Mouse (Mus musculus): ENCODE results near the gene Tmem176b. TPM values are rescaled to one million over a fixed set of nuclear protein-coding genes. Genes with fewer than 3 reads are reported as not detected.
"Not testable (repeated sequence)": the region's sequence is repeated elsewhere in the genome, so short reads cannot be mapped to it uniquely, and the experiment has no call there.

Gene Tmem176b
- polyA plus RNA-seq, 1 experiment = 1,411 TPM

- Histone ChIP-seq H3K27ac (ENCODE audit: insufficient read depth, low read depth, low read length) (no peak overlapping the region), H3K36me3 (ENCODE audit: control insufficient read depth, insufficient read depth, low read length) (peaks cover 16% of the 10 kb centered on the region), H3K4me3 (ENCODE audit: insufficient read depth, low read depth, low read length) (no peak overlapping the region), H3K27me3 (replicated peaks; ENCODE audit: control insufficient read depth, insufficient read depth, low read length) (no peaks in the 10 kb centered on the region), H3K4me1 (ENCODE audit: control insufficient read depth, insufficient read depth, low read length) (peaks cover 2% of the 10 kb centered on the region; the same call in 1 of the 2 replicates)
- 80% methylated on average over 5 of the region's 5 CpGs for WGBS
- no peak for DNase-seq
- no peak for TF ChIP-seq POLR2A (IDR thresholded peaks at IDR 0.05; ENCODE audit: low read depth, low read length)
- TF ChIP-seq CTCF (conservative IDR thresholded peaks at IDR 0.05; ENCODE audit: insufficient read depth, insufficient read length, low read depth, low read length) = no peak
Observed at GRCm38 (mm10) chr6:48831141-48831540, 10.2 kb downstream of the Tmem176b start.

- WGBS = 40% methylated on average over 1 of the region's 1 CpGs
- TF ChIP-seq POLR2A (IDR thresholded peaks at IDR 0.05; ENCODE audit: low read depth, low read length) (no peak), CTCF (conservative IDR thresholded peaks at IDR 0.05; ENCODE audit: insufficient read depth, insufficient read length, low read depth, low read length) (no peak)
- Histone ChIP-seq H3K27ac (ENCODE audit: insufficient read depth, low read depth, low read length) (peak overlapping the region; percentile 23; the same call in 1 of the 2 replicates), H3K4me3 (ENCODE audit: insufficient read depth, low read depth, low read length) (no peak overlapping the region), H3K36me3 (ENCODE audit: control insufficient read depth, insufficient read depth, low read length) (peaks cover 13% of the 10 kb centered on the region), H3K4me1 (ENCODE audit: control insufficient read depth, insufficient read depth, low read length) (peaks cover 4% of the 10 kb centered on the region), H3K27me3 (replicated peaks; ENCODE audit: control insufficient read depth, insufficient read depth, low read length) (no peaks in the 10 kb centered on the region)
- no peak for DNase-seq
Observed at GRCm38 (mm10) chr6:48830241-48830640, 11.1 kb downstream of the Tmem176b start.

GRCm38 (mm10) chr6:48829651-48830050 lies 11.6 kb downstream of the Tmem176b start:
- peaks cover 13% of the 10 kb centered on the region for H3K36me3 ChIP-seq (ENCODE audit: control insufficient read depth, insufficient read depth, low read length)
- H3K27ac ChIP-seq (ENCODE audit: insufficient read depth, low read depth, low read length) = no peak overlapping the region
- no peaks in the 10 kb centered on the region for H3K27me3 ChIP-seq (replicated peaks; ENCODE audit: control insufficient read depth, insufficient read depth, low read length)
- H3K4me3 ChIP-seq (ENCODE audit: insufficient read depth, low read depth, low read length) = no peak overlapping the region
- H3K4me1 ChIP-seq (ENCODE audit: control insufficient read depth, insufficient read depth, low read length) = peaks cover 6% of the 10 kb centered on the region
- no peak for DNase-seq
- TF ChIP-seq POLR2A (IDR thresholded peaks at IDR 0.05; ENCODE audit: low read depth, low read length) = no peak
- TF ChIP-seq CTCF (conservative IDR thresholded peaks at IDR 0.05; ENCODE audit: insufficient read depth, insufficient read length, low read depth, low read length) = no peak

- Histone ChIP-seq H3K4me3 (ENCODE audit: insufficient read depth, low read depth, low read length) (no peak overlapping the region), H3K36me3 (ENCODE audit: control insufficient read depth, insufficient read depth, low read length) (peaks cover 8% of the 10 kb centered on the region), H3K4me1 (ENCODE audit: control insufficient read depth, insufficient read depth, low read length) (peaks cover 11% of the 10 kb centered on the region), H3K27ac (ENCODE audit: insufficient read depth, low read depth, low read length) (no peak overlapping the region), H3K27me3 (replicated peaks; ENCODE audit: control insufficient read depth, insufficient read depth, low read length) (no peaks in the 10 kb centered on the region)
- 54% methylated on average over 1 of the region's 1 CpGs for WGBS
- DNase-seq = no peak
- TF ChIP-seq CTCF (conservative IDR thresholded peaks at IDR 0.05; ENCODE audit: insufficient read depth, insufficient read length, low read depth, low read length) = no peak
- no peak for TF ChIP-seq POLR2A (IDR thresholded peaks at IDR 0.05; ENCODE audit: low read depth, low read length)
Observed at GRCm38 (mm10) chr6:48828976-48829375, 12.3 kb downstream of the Tmem176b start.

- Histone ChIP-seq H3K27me3 (replicated peaks; ENCODE audit: control insufficient read depth, insufficient read depth, low read length) (no peaks in the 10 kb centered on the region), H3K4me1 (ENCODE audit: control insufficient read depth, insufficient read depth, low read length) (peaks cover 17% of the 10 kb centered on the region), H3K36me3 (ENCODE audit: control insufficient read depth, insufficient read depth, low read length) (no peaks in the 10 kb centered on the region), H3K4me3 (ENCODE audit: insufficient read depth, low read depth, low read length) (no peak overlapping the region), H3K27ac (ENCODE audit: insufficient read depth, low read depth, low read length) (no peak overlapping the region; the same call in 1 of the 2 replicates)
- DNase-seq = peak; percentile 84
- TF ChIP-seq CTCF (conservative IDR thresholded peaks at IDR 0.05; ENCODE audit: insufficient read depth, insufficient read length, low read depth, low read length) (no peak), POLR2A (IDR thresholded peaks at IDR 0.05; ENCODE audit: low read depth, low read length) (no peak)
- WGBS = 41% methylated on average over 7 of the region's 7 CpGs
Observed at GRCm38 (mm10) chr6:48825016-48825415, 16.3 kb downstream of the Tmem176b start.

- peak; percentile 86 for DNase-seq
- not testable (repeated sequence) for H3K36me3 ChIP-seq (ENCODE audit: control insufficient read depth, insufficient read depth, low read length); H3K4me3 ChIP-seq (ENCODE audit: insufficient read depth, low read depth, low read length); H3K27me3 ChIP-seq (replicated peaks; ENCODE audit: control insufficient read depth, insufficient read depth, low read length)
- peak overlapping the region; percentile 57 for H3K27ac ChIP-seq (ENCODE audit: insufficient read depth, low read depth, low read length)
- WGBS = 56% methylated on average over 7 of the region's 7 CpGs
- peaks cover 15% of the 10 kb centered on the region for H3K4me1 ChIP-seq (ENCODE audit: control insufficient read depth, insufficient read depth, low read length)
Observed at GRCm38 (mm10) chr6:48821991-48822785, 19.1 kb downstream of the Tmem176b start.

- no peaks in the 10 kb centered on the region for H3K36me3 ChIP-seq (ENCODE audit: control insufficient read depth, insufficient read depth, low read length)
- peak; percentile 89 for DNase-seq
- H3K27ac ChIP-seq (ENCODE audit: insufficient read depth, low read depth, low read length) = no peak overlapping the region
- no peak overlapping the region for H3K4me3 ChIP-seq (ENCODE audit: insufficient read depth, low read depth, low read length)
- no peaks in the 10 kb centered on the region for H3K27me3 ChIP-seq (replicated peaks; ENCODE audit: control insufficient read depth, insufficient read depth, low read length)
- TF ChIP-seq POLR2A (IDR thresholded peaks at IDR 0.05; ENCODE audit: low read depth, low read length) (no peak), CTCF (conservative IDR thresholded peaks at IDR 0.05; ENCODE audit: insufficient read depth, insufficient read length, low read depth, low read length) (peak; percentile 90)
- WGBS = 1% methylated on average over 6 of the region's 6 CpGs
- H3K4me1 ChIP-seq (ENCODE audit: control insufficient read depth, insufficient read depth, low read length) = no peaks in the 10 kb centered on the region
Observed at GRCm38 (mm10) chr6:48817815-48818214, 23.5 kb downstream of the Tmem176b start.
